Mouse (Mus musculus): ENCODE results near the gene Rpl35. TPM values are rescaled to one million over a fixed set of nuclear protein-coding genes. Genes with fewer than 3 reads are reported as not detected.

Rpl35 gene
- total RNA-seq (2014; rRNA removed) = 179 and 183 TPM in 2 replicates
- polyA plus RNA-seq (2012; rRNA removed) = 56.9 and 60.6 TPM in 2 replicates

GRCm38 (mm10) chr2:39005574-39006079 is at the start of gene Rpl35:
TSS of gene Rpl35 (minus strand) at chr2:39005624.
- H3K79me2 ChIP-seq (ENCODE audit: control insufficient read depth, insufficient read depth, low read length) = peaks cover 7% of the 10 kb centered on the region; the same call in 1 of the 2 replicates
- WGBS = 8% methylated on average over 15 of the region's 15 CpGs
- peak within 1 kb of the TSS; percentile 77 for H3K4me3 ChIP-seq (ENCODE audit: insufficient read depth, low read depth, low read length)
- peak within 1 kb of the TSS; percentile 72 for H3K27ac ChIP-seq (replicated peaks; ENCODE audit: insufficient read depth, low read depth, low read length)
- peaks cover 19% of the 10 kb centered on the region for H3K4me1 ChIP-seq (ENCODE audit: control insufficient read depth, insufficient read depth, low read length)
- H3K27me3 ChIP-seq (ENCODE audit: control insufficient read depth, insufficient read depth, low read length) = no peaks in the 10 kb centered on the region
- DNase-seq (ENCODE audit: extremely low read depth, low read depth, low spot score) = peak; percentile 73
- H3K9ac ChIP-seq (ENCODE audit: low read depth, low read length) = peak within 1 kb of the TSS; percentile 76
- TF ChIP-seq CTCF (IDR thresholded peaks at IDR 0.05; ENCODE audit: low read depth, low read length) (no peak), POLR2A (IDR thresholded peaks at IDR 0.05; ENCODE audit: extremely low read depth, insufficient read depth, low read length) (no peak)
- peaks cover 4% of the 10 kb centered on the region; the same call in 1 of the 2 replicates for H3K36me3 ChIP-seq (ENCODE audit: control insufficient read depth, insufficient read depth, low read length)

- no peak for DNase-seq (ENCODE audit: extremely low read depth, low read depth, low spot score)
- H3K36me3 ChIP-seq (ENCODE audit: control insufficient read depth, insufficient read depth, low read length) = peaks cover 64% of the 10 kb centered on the region
These were observed 43.1 kb upstream of the Rpl35 start for GRCm38 (mm10) chr2:39048515-39048914.

DNA sequence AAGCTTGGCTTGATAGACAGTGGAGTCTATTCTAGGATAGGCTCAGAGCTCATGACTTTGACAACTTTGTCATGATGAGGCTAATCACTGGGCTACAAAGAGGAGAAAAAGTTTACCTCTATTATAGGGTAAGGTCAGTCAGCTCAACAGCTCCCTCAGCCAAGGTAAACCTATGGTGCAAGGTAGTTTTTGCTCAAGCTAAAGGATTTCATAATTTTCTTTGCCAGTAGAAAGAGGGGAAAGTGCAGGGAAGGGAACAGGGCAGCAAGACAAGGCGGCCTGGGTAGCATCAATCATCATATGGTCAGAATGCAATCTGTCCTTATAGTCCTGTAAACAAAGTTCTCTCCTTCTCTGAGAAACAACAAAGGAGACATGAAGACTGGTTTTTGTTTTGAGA is 34.8 kb upstream of the Rpl35 start:
- Histone ChIP-seq H3K36me3 (ENCODE audit: control insufficient read depth, insufficient read depth, low read length) (peaks cover 59% of the 10 kb centered on the region), H3K4me3 (ENCODE audit: insufficient read depth, low read depth, low read length) (no peak overlapping the region), H3K79me2 (ENCODE audit: control insufficient read depth, insufficient read depth, low read length) (no peaks in the 10 kb centered on the region), H3K9ac (ENCODE audit: low read depth, low read length) (no peak overlapping the region), H3K27ac (replicated peaks; ENCODE audit: insufficient read depth, low read depth, low read length) (no peak overlapping the region), H3K4me1 (ENCODE audit: control insufficient read depth, insufficient read depth, low read length) (no peaks in the 10 kb centered on the region), H3K27me3 (ENCODE audit: control insufficient read depth, insufficient read depth, low read length) (no peaks in the 10 kb centered on the region)
- no peak for DNase-seq (ENCODE audit: extremely low read depth, low read depth, low spot score)
- TF ChIP-seq POLR2A (IDR thresholded peaks at IDR 0.05; ENCODE audit: extremely low read depth, insufficient read depth, low read length) (no peak), CTCF (IDR thresholded peaks at IDR 0.05; ENCODE audit: low read depth, low read length) (no peak)
- 79% methylated on average over 1 of the region's 1 CpGs for WGBS

More at GRCm38 (mm10) chr2:39048515-39048914, 43.1 kb upstream of the Rpl35 start:
- Histone ChIP-seq H3K9ac (ENCODE audit: low read depth, low read length) (no peak overlapping the region), H3K4me3 (ENCODE audit: insufficient read depth, low read depth, low read length) (no peak overlapping the region), H3K79me2 (ENCODE audit: control insufficient read depth, insufficient read depth, low read length) (no peaks in the 10 kb centered on the region), H3K4me1 (ENCODE audit: control insufficient read depth, insufficient read depth, low read length) (no peaks in the 10 kb centered on the region), H3K27ac (replicated peaks; ENCODE audit: insufficient read depth, low read depth, low read length) (no peak overlapping the region), H3K27me3 (ENCODE audit: control insufficient read depth, insufficient read depth, low read length) (no peaks in the 10 kb centered on the region)
- TF ChIP-seq POLR2A (IDR thresholded peaks at IDR 0.05; ENCODE audit: extremely low read depth, insufficient read depth, low read length) (no peak), CTCF (IDR thresholded peaks at IDR 0.05; ENCODE audit: low read depth, low read length) (no peak)
- 92% methylated on average over 1 of the region's 1 CpGs for whole genome bisulfite sequencing

GRCm38 (mm10) chr2:39031611-39032010 is 26.2 kb upstream of the Rpl35 start:
- DNase-seq (ENCODE audit: extremely low read depth, low read depth, low spot score) = no peak
- Histone ChIP-seq H3K27ac (replicated peaks; ENCODE audit: insufficient read depth, low read depth, low read length) (no peak overlapping the region), H3K36me3 (ENCODE audit: control insufficient read depth, insufficient read depth, low read length) (peaks cover 61% of the 10 kb centered on the region), H3K9ac (ENCODE audit: low read depth, low read length) (no peak overlapping the region), H3K27me3 (ENCODE audit: control insufficient read depth, insufficient read depth, low read length) (no peaks in the 10 kb centered on the region), H3K4me3 (ENCODE audit: insufficient read depth, low read depth, low read length) (no peak overlapping the region), H3K79me2 (ENCODE audit: control insufficient read depth, insufficient read depth, low read length) (no peaks in the 10 kb centered on the region), H3K4me1 (ENCODE audit: control insufficient read depth, insufficient read depth, low read length) (no peaks in the 10 kb centered on the region)
- no peak for TF ChIP-seq POLR2A (IDR thresholded peaks at IDR 0.05; ENCODE audit: extremely low read depth, insufficient read depth, low read length)
- TF ChIP-seq CTCF (IDR thresholded peaks at IDR 0.05; ENCODE audit: low read depth, low read length) = no peak
- WGBS = 93% methylated on average over 1 of the region's 1 CpGs

DNA sequence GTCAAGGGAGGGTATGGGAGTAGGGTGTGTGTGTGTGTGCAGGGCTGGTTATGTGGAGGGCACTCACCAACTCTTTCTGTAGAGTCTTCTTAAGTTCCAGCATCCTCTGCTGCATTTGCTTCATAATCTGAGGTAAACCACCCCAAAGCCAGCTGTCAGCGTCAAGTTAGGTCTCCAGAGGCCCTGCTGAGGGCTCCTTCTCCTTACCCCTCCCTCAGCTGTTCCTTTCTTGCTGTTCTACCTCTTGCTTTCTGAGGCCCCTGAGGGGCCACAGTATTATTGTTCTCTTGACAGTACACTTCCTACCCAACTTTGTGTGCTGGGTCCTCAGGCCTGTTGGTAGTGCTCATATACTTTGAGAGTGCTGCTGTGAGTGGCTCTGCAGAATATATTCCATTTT is 14.6 kb upstream of the Rpl35 start:
- WGBS = 88% methylated on average over 1 of the region's 1 CpGs

DNA sequence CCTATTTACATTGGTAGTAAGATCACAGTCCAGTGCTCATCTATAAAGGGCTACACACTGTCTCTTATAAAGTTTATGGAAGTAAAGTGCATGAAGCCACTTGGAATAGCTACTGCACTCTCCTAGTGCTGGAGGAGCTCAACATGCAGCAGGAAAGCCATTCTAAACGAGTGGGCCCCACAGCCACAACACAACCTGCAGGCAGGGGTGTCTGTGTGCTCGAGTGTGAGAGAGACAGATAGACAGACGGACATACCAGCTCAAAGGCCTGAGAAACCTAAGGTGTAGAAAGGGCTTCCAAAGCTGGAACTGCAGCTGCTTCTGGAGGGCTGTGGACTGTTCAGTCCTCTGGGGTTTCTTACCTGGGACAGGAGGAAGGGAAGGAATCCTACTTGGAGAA is 11.2 kb upstream of the Rpl35 start:
- Histone ChIP-seq H3K4me3 (ENCODE audit: insufficient read depth, low read depth, low read length) (no peak overlapping the region), H3K27me3 (ENCODE audit: control insufficient read depth, insufficient read depth, low read length) (no peaks in the 10 kb centered on the region), H3K27ac (replicated peaks; ENCODE audit: insufficient read depth, low read depth, low read length) (no peak overlapping the region), H3K9ac (ENCODE audit: low read depth, low read length) (no peak overlapping the region), H3K79me2 (ENCODE audit: control insufficient read depth, insufficient read depth, low read length) (peaks cover 6% of the 10 kb centered on the region; the same call in 1 of the 2 replicates), H3K36me3 (ENCODE audit: control insufficient read depth, insufficient read depth, low read length) (peaks cover 68% of the 10 kb centered on the region), H3K4me1 (ENCODE audit: control insufficient read depth, insufficient read depth, low read length) (peaks cover 2% of the 10 kb centered on the region)
- WGBS = 87% methylated on average over 3 of the region's 3 CpGs
- TF ChIP-seq POLR2A (IDR thresholded peaks at IDR 0.05; ENCODE audit: extremely low read depth, insufficient read depth, low read length) (no peak), CTCF (IDR thresholded peaks at IDR 0.05; ENCODE audit: low read depth, low read length) (no peak)
- no peak for DNase-seq (ENCODE audit: extremely low read depth, low read depth, low spot score)

More for the DNA sequence above, 14.6 kb upstream of the Rpl35 start:
- Histone ChIP-seq H3K4me3 (ENCODE audit: insufficient read depth, low read depth, low read length) (no peak overlapping the region), H3K36me3 (ENCODE audit: control insufficient read depth, insufficient read depth, low read length) (peaks cover 77% of the 10 kb centered on the region), H3K4me1 (ENCODE audit: control insufficient read depth, insufficient read depth, low read length) (no peaks in the 10 kb centered on the region), H3K9ac (ENCODE audit: low read depth, low read length) (no peak overlapping the region), H3K79me2 (ENCODE audit: control insufficient read depth, insufficient read depth, low read length) (no peaks in the 10 kb centered on the region), H3K27me3 (ENCODE audit: control insufficient read depth, insufficient read depth, low read length) (no peaks in the 10 kb centered on the region), H3K27ac (replicated peaks; ENCODE audit: insufficient read depth, low read depth, low read length) (no peak overlapping the region)
- TF ChIP-seq CTCF (IDR thresholded peaks at IDR 0.05; ENCODE audit: low read depth, low read length) (no peak), POLR2A (IDR thresholded peaks at IDR 0.05; ENCODE audit: extremely low read depth, insufficient read depth, low read length) (no peak)
- DNase-seq (ENCODE audit: extremely low read depth, low read depth, low spot score) = no peak
